Mouse (Mus musculus): ENCODE data around the gene Mrc2. TPM values are rescaled to one million over a fixed set of nuclear protein-coding genes. Genes with fewer than 3 reads are reported as not detected.

Gene Mrc2
- total RNA-seq, 1 experiment, result 16.5 TPM

DNA sequence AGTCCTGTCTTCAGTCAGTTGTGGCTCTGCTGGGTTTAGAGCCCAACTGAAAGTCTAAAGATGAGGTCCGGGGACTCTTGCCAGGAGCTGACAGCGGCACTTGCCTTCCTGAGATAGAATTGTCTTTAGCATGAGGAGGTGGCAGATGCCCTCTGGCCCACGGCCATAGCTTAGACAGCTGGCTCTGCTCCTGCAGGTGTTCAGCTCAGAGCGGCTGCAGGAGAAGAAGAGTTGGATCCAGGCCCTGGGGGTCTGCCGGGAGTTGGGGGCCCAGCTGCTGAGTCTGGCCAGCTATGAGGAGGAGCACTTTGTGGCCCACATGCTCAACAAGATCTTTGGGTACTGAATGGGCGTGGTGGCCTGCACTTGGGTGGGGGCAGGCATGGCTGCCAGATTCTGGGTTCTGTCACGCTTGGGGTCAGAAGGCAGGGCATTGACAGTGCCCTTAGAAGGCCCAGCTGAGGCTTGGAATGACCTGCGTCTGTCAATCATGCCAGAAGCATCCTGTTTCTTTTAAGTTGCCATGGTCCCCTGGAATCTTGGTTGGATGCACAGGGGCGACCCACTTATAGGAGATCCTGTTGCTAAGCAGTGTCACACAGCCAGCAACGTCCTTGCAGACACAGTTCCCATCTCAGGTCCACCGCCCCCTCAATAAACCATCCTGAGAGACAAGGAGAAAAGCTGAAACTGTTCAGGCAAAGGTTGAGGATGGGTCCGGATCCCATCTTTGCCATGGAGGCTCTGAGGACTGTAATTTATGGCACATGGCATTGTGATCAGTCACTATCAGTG is 46.4 kb downstream of the Mrc2 start:
- no peaks in the 10 kb centered on the region for H3K36me3 ChIP-seq (ENCODE audit: control insufficient read depth, insufficient read depth, low read length, poor library complexity, severe bottlenecking)
- TF ChIP-seq CHD2 (IDR thresholded peaks at IDR 0.05; ENCODE audit: low read depth, low read length) (no peak), ZC3H11A (IDR thresholded peaks at IDR 0.05; ENCODE audit: borderline replicate concordance, low read depth, low read length) (no peak), HCFC1 (IDR thresholded peaks at IDR 0.05; ENCODE audit: borderline replicate concordance, insufficient read depth, low read length) (no peak), MAFK (IDR thresholded peaks at IDR 0.05; ENCODE audit: insufficient read depth, low read depth, low read length) (no peak), ZNF384 (IDR thresholded peaks at IDR 0.05; ENCODE audit: low read depth, low read length) (no peak)

DNA sequence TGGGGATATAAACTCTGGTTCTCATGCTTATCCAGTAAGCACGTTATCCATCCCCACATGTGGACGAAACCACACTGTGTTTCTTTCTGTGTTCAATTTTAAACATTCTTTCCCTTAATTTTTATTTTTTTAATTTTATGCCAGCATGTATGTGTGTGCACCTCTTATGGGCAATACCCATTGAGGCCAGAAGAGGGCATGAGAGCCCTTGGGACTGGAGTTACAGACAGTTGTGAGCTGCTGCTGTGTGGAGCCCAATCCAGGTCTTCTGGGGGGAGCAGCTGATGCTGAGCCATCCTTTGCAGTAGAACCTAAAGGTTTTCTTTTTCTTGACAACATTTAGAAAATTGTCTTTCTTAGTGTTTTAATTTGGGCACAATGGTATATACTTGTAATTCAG is 52.8 kb downstream of the Mrc2 start:
- H3K9me3 ChIP-seq (ENCODE audit: control insufficient read depth, insufficient read depth, low read depth, low read length), result no peaks in the 10 kb centered on the region
- in situ Hi-C loops (cut with MboI; ENCODE audit: low sequenced_read_pairs in 2 of 2, unreplicated experiment in 2 of 2), result loop anchor here in 1 of 2 experiments (5.0 kb wide), 1 partner anchor 567 kb away; no protein-coding TSS in a partner anchor
- H3K4me1 ChIP-seq (ENCODE audit: control insufficient read depth in 2 of 2, insufficient read depth in 2 of 2, low read length in 2 of 2, poor library complexity in 1 of 2), result no peaks in the 10 kb centered on the region
- H3K4me3 ChIP-seq (ENCODE audit: insufficient read depth in 1 of 2, low read depth in 1 of 2, low read length in 2 of 2, poor library complexity in 1 of 2, severe bottlenecking in 1 of 2), result no peak overlapping the region
- no peak overlapping the region for H3K9ac ChIP-seq (ENCODE audit: insufficient read depth, low read depth, low read length, poor library complexity, severe bottlenecking)
- no peak for DNase-seq (ENCODE audit: low read depth, low spot score)
- H3K36me3 ChIP-seq (ENCODE audit: control insufficient read depth, insufficient read depth, low read length, poor library complexity, severe bottlenecking), result no peaks in the 10 kb centered on the region
- no peak overlapping the region for H3K27ac ChIP-seq (ENCODE audit: insufficient read depth, low read depth, low read length, poor library complexity, severe bottlenecking)
- TF ChIP-seq CHD2 (IDR thresholded peaks at IDR 0.05; ENCODE audit: low read depth, low read length) (no peak), ZC3H11A (IDR thresholded peaks at IDR 0.05; ENCODE audit: borderline replicate concordance, low read depth, low read length) (peak; percentile 63), HCFC1 (IDR thresholded peaks at IDR 0.05; ENCODE audit: borderline replicate concordance, insufficient read depth, low read length) (no peak), MAFK (IDR thresholded peaks at IDR 0.05; ENCODE audit: insufficient read depth, low read depth, low read length) (no peak), ZNF384 (IDR thresholded peaks at IDR 0.05; ENCODE audit: low read depth, low read length) (0 out of 2 replicates have a peak, but pooled peaks have one; percentile 20)

More for the DNA sequence above, 46.4 kb downstream of the Mrc2 start:
- in situ Hi-C loops (cut with MboI; ENCODE audit: low sequenced_read_pairs in 2 of 2, unreplicated experiment in 2 of 2), result no loop called here
- Histone ChIP-seq H3K27ac (ENCODE audit: insufficient read depth, low read depth, low read length, poor library complexity, severe bottlenecking) (no peak overlapping the region), H3K4me3 (ENCODE audit: insufficient read depth in 1 of 2, low read depth in 1 of 2, low read length in 2 of 2, poor library complexity in 1 of 2, severe bottlenecking in 1 of 2) (no peak overlapping the region), H3K9ac (ENCODE audit: insufficient read depth, low read depth, low read length, poor library complexity, severe bottlenecking) (no peak overlapping the region), H3K9me3 (ENCODE audit: control insufficient read depth, insufficient read depth, low read depth, low read length) (no peaks in the 10 kb centered on the region), H3K4me1 (ENCODE audit: control insufficient read depth in 2 of 2, insufficient read depth in 2 of 2, low read length in 2 of 2, poor library complexity in 1 of 2) (peaks cover 0 to 3% of the 10 kb centered on the region in 2 experiments; a peak in 1 of 4 replicates)
- no peak for DNase-seq (ENCODE audit: low read depth, low spot score)

DNA sequence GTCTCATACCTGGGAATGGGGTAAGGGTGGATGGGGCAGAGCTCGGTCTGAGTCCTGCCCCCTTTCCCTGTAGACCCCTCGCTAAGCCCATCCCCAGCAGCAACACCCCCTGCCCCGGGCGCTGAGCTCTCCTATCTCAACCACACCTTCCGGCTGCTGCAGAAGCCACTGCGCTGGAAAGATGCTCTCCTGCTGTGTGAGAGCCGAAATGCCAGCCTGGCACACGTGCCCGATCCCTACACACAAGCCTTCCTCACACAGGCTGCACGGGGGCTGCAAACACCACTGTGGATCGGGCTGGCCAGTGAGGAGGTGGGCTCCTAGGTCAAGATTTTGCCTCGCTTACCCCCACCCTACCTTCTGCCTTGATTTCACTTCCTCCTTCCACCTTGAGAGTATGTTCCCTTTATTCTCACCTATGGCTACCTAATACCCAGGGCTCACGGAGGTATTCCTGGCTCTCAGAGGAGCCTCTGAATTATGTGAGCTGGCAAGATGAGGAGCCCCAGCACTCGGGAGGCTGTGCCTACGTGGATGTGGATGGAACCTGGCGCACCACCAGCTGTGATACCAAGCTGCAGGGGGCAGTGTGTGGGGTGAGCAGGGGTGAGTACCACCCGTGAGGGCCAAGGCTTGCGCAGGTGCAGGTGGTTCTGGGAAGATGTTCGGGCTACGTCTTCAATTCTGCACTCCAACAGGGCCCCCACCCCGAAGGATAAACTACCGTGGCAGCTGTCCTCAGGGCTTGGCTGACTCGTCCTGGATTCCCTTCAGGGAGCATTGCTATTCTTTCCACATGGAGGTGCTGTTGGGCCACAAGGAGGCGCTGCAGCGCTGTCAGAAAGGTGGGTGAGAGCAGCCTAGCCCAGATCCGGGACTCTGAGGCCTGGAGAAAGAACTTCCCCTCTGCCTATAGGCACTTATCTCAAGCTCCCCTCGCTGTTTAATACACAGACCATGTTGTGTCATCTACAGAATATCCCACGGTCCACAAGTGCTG is 55.0 kb downstream of the Mrc2 start:
- in situ Hi-C loops (cut with MboI; ENCODE audit: low sequenced_read_pairs in 2 of 2, unreplicated experiment in 2 of 2), result loop anchor here in 1 of 2 experiments (5.0 kb wide), 1 partner anchor 565 kb away; no protein-coding TSS in a partner anchor
- Histone ChIP-seq H3K27ac (ENCODE audit: insufficient read depth, low read depth, low read length, poor library complexity, severe bottlenecking) (no peak overlapping the region), H3K36me3 (ENCODE audit: control insufficient read depth, insufficient read depth, low read length, poor library complexity, severe bottlenecking) (no peaks in the 10 kb centered on the region), H3K9ac (ENCODE audit: insufficient read depth, low read depth, low read length, poor library complexity, severe bottlenecking) (no peak overlapping the region), H3K9me3 (ENCODE audit: control insufficient read depth, insufficient read depth, low read depth, low read length) (no peaks in the 10 kb centered on the region), H3K4me3 (ENCODE audit: insufficient read depth in 1 of 2, low read depth in 1 of 2, low read length in 2 of 2, poor library complexity in 1 of 2, severe bottlenecking in 1 of 2) (no peak overlapping the region), H3K4me1 (ENCODE audit: control insufficient read depth in 2 of 2, insufficient read depth in 2 of 2, low read length in 2 of 2, poor library complexity in 1 of 2) (no peaks in the 10 kb centered on the region)
- DNase-seq (ENCODE audit: low read depth, low spot score), result peak; percentile 87
- no peak for TF ChIP-seq CHD2 (IDR thresholded peaks at IDR 0.05; ENCODE audit: low read depth, low read length)
- TF ChIP-seq ZC3H11A (IDR thresholded peaks at IDR 0.05; ENCODE audit: borderline replicate concordance, low read depth, low read length), result peak; percentile 82; the same call in 1 of the 2 replicates

DNA sequence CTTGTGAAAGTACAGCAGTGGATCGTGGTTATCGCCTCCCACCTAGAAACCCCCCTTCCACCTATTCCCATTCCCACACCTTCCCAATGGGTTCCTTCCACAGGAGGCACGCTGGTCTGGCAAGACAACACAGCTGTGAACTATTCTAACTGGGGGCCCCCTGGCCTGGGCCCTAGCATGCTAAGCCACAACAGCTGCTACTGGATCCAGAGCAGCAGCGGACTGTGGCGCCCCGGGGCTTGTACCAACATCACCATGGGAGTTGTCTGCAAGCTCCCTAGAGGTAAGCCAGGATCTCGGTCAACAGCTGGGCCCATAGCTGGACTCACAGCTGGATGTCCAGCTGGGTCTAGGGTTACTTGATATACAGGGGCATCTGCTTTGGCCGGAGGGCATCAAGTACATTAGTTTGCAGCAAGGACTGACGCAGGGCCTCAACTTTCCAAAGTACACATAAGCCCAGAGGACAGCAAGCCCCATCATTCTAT is 56.1 kb downstream of the Mrc2 start:
- Histone ChIP-seq H3K4me3 (ENCODE audit: insufficient read depth in 1 of 2, low read depth in 1 of 2, low read length in 2 of 2, poor library complexity in 1 of 2, severe bottlenecking in 1 of 2) (no peak overlapping the region), H3K4me1 (ENCODE audit: control insufficient read depth in 2 of 2, insufficient read depth in 2 of 2, low read length in 2 of 2, poor library complexity in 1 of 2) (no peaks in the 10 kb centered on the region), H3K27ac (ENCODE audit: insufficient read depth, low read depth, low read length, poor library complexity, severe bottlenecking) (no peak overlapping the region), H3K36me3 (ENCODE audit: control insufficient read depth, insufficient read depth, low read length, poor library complexity, severe bottlenecking) (no peaks in the 10 kb centered on the region), H3K9me3 (ENCODE audit: control insufficient read depth, insufficient read depth, low read depth, low read length) (no peaks in the 10 kb centered on the region), H3K9ac (ENCODE audit: insufficient read depth, low read depth, low read length, poor library complexity, severe bottlenecking) (no peak overlapping the region)
- no peak for DNase-seq (ENCODE audit: low read depth, low spot score)
- in situ Hi-C loops (cut with MboI; ENCODE audit: low sequenced_read_pairs in 2 of 2, unreplicated experiment in 2 of 2), result loop anchor here in 1 of 2 experiments (5.0 kb wide), 1 partner anchor 564 kb away; no protein-coding TSS in a partner anchor
- TF ChIP-seq MAFK (IDR thresholded peaks at IDR 0.05; ENCODE audit: insufficient read depth, low read depth, low read length), result no peak
- TF ChIP-seq CHD2 (IDR thresholded peaks at IDR 0.05; ENCODE audit: low read depth, low read length), result no peak
- TF ChIP-seq HCFC1 (IDR thresholded peaks at IDR 0.05; ENCODE audit: borderline replicate concordance, insufficient read depth, low read length), result no peak
- TF ChIP-seq ZNF384 (IDR thresholded peaks at IDR 0.05; ENCODE audit: low read depth, low read length), result no peak
- no peak for TF ChIP-seq ZC3H11A (IDR thresholded peaks at IDR 0.05; ENCODE audit: borderline replicate concordance, low read depth, low read length)

Measured in ES-E14 (cell line).